Mouse (Mus musculus): ENCODE data around the gene Zbtb16.

The Zbtb16 gene

GRCm38 (mm10) chr9:48824533-48825130 lies 11.4 kb downstream of the Zbtb16 start:
- DNase-seq, result no peak

DNA sequence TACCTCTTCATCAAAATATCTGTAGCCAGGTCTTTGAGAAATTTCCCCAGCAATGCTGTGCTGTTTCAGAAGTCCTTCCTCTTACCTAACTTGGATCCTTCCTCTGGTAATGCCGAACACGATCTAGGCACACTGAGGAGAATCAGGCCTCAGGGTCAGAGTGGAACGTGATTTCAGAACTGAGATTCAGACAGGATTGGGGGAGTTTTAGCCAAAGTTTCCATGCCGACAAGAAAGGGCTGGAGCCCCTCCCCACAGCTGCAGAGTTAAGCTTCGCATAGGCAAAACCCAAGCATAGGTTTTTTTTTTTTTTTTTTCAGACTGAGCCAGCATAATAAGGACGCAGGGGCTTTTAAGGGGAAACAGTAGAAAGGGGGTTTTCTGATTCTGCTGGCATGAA lies 12.2 kb downstream of the Zbtb16 start:
- no peak for DNase-seq

DNA sequence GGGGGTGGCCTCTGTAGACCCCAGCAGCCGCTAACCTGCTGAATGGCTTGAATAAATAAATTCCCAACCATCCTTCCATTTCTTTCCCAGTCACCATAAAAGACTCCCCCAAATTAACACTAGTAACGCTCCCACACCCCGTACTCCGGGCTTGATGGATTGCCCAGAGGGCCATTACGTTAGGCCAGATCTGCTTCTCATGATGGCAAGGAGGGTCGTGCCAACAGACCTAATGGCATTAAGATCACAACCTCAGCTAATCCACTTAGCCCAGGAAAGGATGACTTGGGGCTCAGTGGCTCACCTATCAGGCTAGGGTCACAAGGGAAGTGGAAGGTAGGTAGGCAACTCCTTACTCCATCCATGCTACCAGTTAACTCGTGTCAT lies 12.7 kb downstream of the Zbtb16 start:
- no peak for DNase-seq

DNA sequence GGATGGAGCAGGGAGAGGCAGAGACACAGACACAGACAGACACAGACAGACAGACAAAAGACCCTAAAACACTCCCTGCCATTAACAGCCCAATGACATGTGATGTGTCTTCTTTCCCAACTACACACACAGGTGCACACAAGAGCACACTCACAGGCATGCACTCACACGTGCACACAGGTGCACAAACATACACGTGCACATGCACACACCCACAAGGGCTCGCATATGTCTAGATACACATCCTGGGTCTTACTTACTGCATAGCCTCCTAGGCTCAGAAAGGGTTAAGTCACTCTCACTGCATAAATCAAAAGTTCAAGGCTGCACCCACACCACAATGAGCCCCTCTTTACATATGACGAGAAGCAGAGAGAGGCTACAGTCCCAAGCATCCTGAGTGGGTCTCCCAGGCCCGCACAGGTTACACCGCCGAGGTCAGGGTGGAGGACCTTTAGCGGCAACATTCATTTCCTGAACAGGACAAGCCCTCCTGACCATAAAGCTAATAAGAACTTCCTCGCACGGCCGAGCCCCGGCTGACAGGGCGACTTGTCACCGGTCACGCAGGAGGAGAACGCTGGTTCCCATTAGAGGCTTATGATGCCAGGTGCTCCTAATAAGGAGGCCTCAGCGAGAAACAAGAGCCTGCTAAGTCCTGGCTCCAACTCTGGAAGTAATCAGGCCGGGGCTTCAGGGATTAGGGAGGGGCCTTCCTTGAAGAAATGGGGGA lies 13.3 kb downstream of the Zbtb16 start:
- DNase-seq, result no peak

DNA sequence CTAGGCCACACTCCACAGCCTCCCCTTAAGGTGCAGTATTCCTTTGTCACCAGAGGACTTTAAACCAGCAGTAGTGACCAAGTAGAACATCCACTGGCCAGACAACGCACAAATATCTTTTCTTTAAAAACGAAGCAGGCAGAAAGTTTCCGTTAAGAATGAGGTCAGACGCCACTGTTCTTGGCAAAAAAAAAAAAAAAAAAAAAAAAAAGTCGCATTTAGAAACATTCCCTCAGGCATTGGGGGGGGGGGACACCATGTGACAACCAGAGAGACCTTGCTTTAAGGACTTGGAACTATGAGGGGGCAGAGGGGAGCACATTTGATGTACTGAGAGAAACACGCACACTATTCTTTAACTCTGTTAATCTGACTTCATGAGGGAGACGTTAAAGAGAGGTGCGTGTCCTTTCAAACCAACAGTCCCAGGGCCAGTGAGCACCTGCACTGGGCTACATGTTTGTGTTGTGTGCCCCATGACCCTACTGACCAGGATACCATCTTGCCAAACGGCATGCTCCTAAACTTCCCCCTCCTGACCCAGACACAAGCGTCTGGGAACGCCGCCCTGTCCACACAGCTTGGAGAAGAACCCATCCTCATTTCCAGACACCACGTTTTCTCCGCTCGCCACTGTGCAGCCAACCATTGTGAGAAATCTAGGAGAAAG lies 14.0 kb downstream of the Zbtb16 start:
- DNase-seq, result no peak

DNA sequence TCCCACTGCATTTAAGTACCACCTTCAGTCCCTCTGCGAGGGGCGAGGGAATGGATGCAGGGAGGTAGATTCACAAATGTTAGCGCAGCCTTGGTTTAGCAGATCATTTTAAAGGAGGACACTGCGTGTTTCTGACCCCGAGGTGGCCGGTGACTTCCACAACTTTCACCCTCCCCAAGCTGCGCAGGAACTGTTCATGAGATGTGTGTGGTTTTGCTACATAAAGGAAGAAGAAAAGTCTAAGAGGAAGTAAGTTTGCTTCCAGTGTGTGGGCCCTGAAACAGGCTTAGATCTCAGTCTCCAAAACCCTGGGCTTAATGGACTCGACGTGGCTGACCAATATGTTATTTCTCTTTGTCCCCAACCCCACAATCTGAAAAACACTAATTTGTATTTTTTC lies 14.6 kb downstream of the Zbtb16 start:
- no peak for DNase-seq

GRCm38 (mm10) chr9:48820791-48821190 lies 15.2 kb downstream of the Zbtb16 start:
- DNase-seq, result no peak

GRCm38 (mm10) chr9:48819695-48820094 lies 16.3 kb downstream of the Zbtb16 start:
- no peak for DNase-seq

- DNase-seq, result no peak
Measured at GRCm38 (mm10) chr9:48819137-48819536, 16.9 kb downstream of the Zbtb16 start.

DNA sequence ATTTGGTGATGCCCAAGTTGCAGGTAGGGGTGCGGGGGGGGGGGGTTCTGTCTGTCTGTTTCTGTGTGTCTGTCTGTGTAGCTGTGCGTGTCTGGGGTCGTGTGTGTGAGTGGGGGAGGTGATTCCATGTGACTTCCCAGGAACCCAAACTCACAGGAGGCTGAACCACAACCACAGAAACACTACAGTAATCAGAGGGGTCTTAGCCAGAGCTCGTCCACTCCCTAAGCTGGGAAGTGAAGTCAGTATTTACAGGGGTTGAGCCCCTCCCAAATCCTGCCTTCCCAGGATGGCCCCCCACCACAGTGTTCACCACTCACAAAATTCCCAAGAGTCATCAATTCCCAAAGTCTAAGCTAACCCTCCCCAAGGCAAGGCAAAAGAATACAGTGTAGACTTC lies 18.1 kb downstream of the Zbtb16 start:
- no peak for DNase-seq

GRCm38 (mm10) chr9:48817399-48817793 lies 18.6 kb downstream of the Zbtb16 start:
- no peak for DNase-seq

- no peak for DNase-seq
Measured at GRCm38 (mm10) chr9:48816678-48817398, 19.2 kb downstream of the Zbtb16 start.

- DNase-seq, result no peak
Measured at GRCm38 (mm10) chr9:48816157-48816556, 19.9 kb downstream of the Zbtb16 start.

DNA sequence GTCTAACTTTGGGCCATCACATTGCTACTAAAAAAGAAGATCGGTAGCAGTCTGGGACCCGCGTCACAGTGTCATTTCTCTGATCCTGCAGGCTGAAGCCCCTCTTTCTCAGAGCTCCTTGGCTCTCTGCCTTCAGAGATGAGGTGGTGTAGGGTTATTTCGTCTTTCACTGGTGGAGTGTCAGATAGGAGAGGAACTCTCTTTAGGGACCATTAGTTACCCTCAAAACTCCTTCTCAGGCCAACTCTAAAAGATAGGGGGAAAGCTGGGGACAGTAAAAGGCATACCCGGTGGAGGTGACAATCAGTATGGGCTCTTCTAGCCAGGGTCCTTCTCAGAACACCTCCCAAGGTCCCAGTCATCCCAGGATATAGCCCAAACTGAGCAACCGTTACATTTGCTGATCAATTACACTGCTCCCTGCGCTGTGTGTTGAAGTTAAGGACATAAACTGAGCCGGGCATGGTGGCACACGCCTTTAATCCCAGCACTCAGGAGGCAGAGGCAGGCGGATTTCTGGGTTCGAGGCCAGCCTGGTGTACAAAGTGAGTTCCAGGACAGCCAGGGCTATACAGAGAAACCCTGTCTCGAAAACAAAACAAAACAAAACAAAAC lies 21.0 kb downstream of the Zbtb16 start:
- no peak for DNase-seq

DNA sequence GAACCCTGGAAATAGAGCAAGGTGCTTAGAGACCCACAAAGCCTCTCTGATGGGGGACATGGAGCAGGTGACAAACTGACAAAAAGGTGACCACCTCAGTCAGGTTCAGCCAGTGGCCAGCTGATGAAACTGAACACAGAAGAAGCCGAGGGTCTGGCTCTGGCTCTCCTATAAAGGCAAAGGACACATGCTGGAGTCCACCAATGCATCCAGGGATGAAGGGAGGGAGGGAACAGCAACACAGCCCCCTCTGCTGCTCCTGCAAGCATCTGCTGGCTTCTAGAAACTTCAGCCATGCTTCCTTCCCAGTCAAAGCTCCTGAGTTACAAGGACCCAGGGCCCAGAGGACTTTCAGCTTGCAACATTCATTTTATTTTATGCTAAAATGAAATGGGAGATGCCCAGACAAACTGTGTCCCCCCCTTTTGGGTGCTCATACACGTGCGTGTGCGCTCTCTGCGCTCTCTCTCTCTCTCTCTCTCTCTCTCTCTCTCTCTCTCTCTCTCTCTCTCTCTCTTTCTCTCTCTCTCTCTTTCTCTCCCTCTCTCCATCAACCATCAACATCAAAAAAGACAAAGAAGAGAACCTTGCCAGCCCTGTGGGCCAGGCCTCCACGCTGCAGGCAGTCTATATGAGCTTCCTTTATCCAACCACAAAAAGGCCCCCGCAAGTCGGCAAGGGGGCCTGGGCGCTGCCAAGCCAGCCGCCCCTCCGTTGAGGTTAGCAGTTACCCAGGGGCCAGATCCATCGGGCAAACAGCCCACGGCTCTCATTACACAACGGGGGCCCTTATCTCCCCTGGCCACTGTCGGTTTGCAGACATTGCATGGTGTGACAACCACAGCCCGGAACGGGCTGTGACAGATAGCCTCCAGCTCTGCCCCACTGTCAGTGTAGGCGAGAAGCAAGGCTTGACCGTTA lies 21.8 kb downstream of the Zbtb16 start:
- peak; percentile 43 to 52 for DNase-seq

GRCm38 (mm10) chr9:48812352-48812751 lies 23.7 kb downstream of the Zbtb16 start:
- DNase-seq, result no peak

DNA sequence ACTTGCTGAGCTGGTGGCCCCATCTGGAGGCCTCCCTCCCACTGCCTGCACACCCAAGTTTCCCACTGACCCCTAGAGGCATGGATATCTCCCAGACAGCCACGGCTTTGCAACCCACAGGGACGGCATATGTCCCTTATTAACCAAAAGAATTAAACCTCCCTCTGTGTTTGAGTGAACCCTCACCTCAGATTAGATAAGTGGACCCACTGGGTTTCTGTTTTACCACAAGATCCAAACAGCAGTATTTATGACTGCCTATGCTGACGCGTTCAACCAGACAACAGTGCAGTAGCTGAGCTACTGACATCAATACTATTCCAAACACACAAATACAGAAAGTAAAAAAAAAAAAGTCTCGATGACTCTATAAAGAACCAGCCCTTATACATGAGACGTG lies 29.4 kb downstream of the Zbtb16 start:
- DNase-seq, result no peak

DNA sequence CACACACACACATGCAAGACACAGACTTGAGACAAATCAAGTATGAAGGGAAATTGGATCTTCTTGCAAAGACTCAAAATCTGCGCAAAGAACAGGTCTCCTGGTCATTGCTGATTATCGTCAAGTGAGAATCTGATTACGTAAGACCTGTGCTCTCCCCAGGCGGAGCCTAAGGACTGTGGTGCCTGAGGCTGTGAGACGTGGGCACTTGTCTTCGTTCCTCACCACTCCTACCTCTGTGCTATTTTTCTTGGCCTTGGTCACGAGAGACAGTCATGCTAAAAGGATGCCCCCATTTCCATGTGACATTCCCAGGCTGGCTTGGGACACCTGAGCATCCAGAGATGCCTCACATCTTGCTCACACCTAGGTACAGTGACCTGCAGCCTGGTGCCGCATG lies 30.2 kb downstream of the Zbtb16 start:
- no peak for DNase-seq

GRCm38 (mm10) chr9:48804509-48804908 lies 31.5 kb downstream of the Zbtb16 start:
- no peak for DNase-seq

GRCm38 (mm10) chr9:48803460-48804240 lies 32.4 kb downstream of the Zbtb16 start:
- no peak for DNase-seq

DNA sequence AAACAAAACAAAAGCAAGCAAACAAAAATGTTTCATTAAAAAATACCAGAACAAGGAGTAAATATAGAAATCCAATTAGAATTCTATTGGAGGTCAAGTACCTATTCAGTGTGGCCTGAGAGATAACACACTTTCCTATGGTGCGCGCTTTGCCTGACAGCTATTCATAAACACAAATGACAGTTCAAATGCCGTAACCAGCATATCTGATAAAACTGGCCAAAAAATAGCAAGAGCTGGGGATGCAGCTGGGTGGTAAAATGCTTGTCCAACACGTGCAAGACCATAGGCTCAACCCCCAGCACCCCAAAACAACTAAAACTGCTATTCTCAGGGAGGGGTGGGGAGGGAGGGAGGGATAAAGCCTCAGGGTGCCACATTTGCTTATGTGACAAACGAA lies 33.6 kb downstream of the Zbtb16 start:
- no peak for DNase-seq

Data from cerebellum, postnatal 10 days (tissue).